Mouse (Mus musculus): ENCODE measurements at regions not wholly inside any gene's neighbourhood (a gene's known extent, or its start where the extent isn't known, plus 50 kb on each side); places are given as distances from the start of the nearest gene placed in this dataset.

DNA sequence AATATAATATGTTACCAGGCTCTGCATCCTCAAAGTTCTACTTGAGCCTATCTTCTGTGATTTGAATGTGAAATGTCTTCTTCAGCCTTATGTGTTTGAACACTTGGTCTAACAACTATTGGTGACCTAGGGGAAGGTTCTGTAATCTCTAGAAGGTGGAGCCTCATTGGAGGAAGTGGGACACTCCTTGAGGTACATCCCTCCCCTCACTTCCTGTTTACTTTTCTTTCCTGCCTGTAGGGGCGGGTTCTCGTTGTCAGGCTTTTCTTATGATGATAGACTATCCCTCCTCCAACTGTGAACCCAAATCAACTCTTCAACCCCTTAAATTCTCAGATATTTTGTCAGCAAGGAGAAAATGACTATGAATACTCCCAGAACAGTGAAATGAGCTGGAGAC lies 448.8 kb upstream of the Nrp1 start:
- Histone ChIP-seq H3K4me2 (no peak overlapping the region), H3K36me3 (no peaks in the 10 kb centered on the region), H3K27ac (no peak overlapping the region), H3K4me1 (replicated peaks) (no peaks in the 10 kb centered on the region), H3K27me3 (no peaks in the 10 kb centered on the region), H3K9ac (replicated peaks) (no peak overlapping the region), H3K4me3 (replicated peaks) (no peak overlapping the region), H3K9me3 (no peaks in the 10 kb centered on the region)
- WGBS: 73% methylated on average over 2 of the region's 2 CpGs
- no peak for ATAC-seq (ENCODE audit: insufficient number of reproducible peaks, insufficient read depth, low FRiP score, low TSS enrichment, low read depth)

DNA sequence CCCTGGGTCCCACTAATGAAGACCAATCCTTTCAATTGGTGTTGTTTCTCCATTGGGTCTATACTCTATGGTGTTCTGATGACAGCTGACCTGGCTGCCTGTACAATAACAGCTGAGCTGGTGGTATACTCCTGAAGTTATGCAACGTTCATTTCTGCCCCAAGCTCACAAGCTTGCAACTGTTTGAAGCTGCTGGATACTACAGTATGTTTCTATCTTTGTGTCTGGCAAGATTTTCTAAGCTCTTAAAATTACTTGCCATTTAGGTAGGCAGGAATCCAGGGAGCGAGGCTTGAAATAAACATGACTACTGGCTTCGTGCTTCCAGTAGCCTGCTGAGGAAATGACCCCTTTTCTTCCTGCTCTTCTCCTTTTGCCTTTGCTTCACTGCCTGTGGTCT lies 444.3 kb upstream of the Nrp1 start:
- H3K4me3 ChIP-seq (replicated peaks): no peak overlapping the region

GRCm38 (mm10) chr8:127914914-127915313 lies 443.5 kb upstream of the Nrp1 start:
- Histone ChIP-seq H3K27ac (no peak overlapping the region), H3K4me3 (replicated peaks) (no peak overlapping the region), H3K9me3 (no peaks in the 10 kb centered on the region), H3K36me3 (no peaks in the 10 kb centered on the region), H3K4me2 (no peak overlapping the region), H3K9ac (replicated peaks) (no peak overlapping the region), H3K27me3 (no peaks in the 10 kb centered on the region), H3K4me1 (replicated peaks) (no peaks in the 10 kb centered on the region; the same call in 1 of the 2 replicates)
- 72% methylated on average over 2 of the region's 2 CpGs for WGBS
- no peak for ATAC-seq (ENCODE audit: insufficient number of reproducible peaks, insufficient read depth, low FRiP score, low TSS enrichment, low read depth)

More for the DNA sequence above, 444.3 kb upstream of the Nrp1 start:
- Histone ChIP-seq H3K9me3 (no peaks in the 10 kb centered on the region), H3K27ac (no peak overlapping the region), H3K4me2 (no peak overlapping the region), H3K36me3 (no peaks in the 10 kb centered on the region), H3K27me3 (no peaks in the 10 kb centered on the region), H3K9ac (replicated peaks) (no peak overlapping the region), H3K4me1 (replicated peaks) (no peaks in the 10 kb centered on the region; the same call in 1 of the 2 replicates)
- no peak for ATAC-seq (ENCODE audit: insufficient number of reproducible peaks, insufficient read depth, low FRiP score, low TSS enrichment, low read depth)
- WGBS: 64% methylated on average over 3 of the region's 3 CpGs

- Histone ChIP-seq H3K4me3 (replicated peaks) (no peak overlapping the region), H3K9me3 (no peaks in the 10 kb centered on the region), H3K4me2 (no peak overlapping the region), H3K36me3 (no peaks in the 10 kb centered on the region), H3K27ac (no peak overlapping the region), H3K9ac (replicated peaks) (no peak overlapping the region), H3K4me1 (replicated peaks) (no peaks in the 10 kb centered on the region; the same call in 1 of the 2 replicates), H3K27me3 (no peaks in the 10 kb centered on the region)
- WGBS: 37% methylated on average over 2 of the region's 2 CpGs
- no peak for ATAC-seq (ENCODE audit: insufficient number of reproducible peaks, insufficient read depth, low FRiP score, low TSS enrichment, low read depth)
Measured at GRCm38 (mm10) chr8:127915591-127916028, 442.8 kb upstream of the Nrp1 start.

DNA sequence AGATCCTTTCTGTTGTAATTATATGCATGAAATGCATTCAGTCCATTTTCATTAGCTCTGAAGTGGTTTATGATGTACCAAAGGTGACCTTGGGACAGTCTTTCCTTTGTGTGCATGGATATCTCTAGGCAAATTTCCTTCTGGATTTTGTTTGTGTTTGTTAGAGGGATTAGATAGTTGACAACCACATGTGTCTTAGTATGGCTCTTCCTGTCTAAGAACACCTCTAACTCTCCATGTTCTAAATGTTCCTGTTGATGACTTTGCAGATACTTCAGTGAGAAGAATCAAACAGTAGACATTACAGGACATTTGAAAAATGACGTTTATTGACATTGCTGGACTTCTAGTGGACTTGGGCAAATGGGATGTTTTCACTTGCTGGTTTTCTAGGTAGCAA lies 436.5 kb upstream of the Nrp1 start:
- Histone ChIP-seq H3K4me1 (replicated peaks) (no peaks in the 10 kb centered on the region), H3K4me3 (replicated peaks) (no peak overlapping the region), H3K9ac (replicated peaks) (no peak overlapping the region), H3K36me3 (no peaks in the 10 kb centered on the region), H3K9me3 (no peaks in the 10 kb centered on the region), H3K4me2 (no peak overlapping the region), H3K27ac (no peak overlapping the region), H3K27me3 (no peaks in the 10 kb centered on the region)
- ATAC-seq (ENCODE audit: insufficient number of reproducible peaks, insufficient read depth, low FRiP score, low TSS enrichment, low read depth): no peak
- 89% methylated on average over 1 of the region's 1 CpGs for WGBS

DNA sequence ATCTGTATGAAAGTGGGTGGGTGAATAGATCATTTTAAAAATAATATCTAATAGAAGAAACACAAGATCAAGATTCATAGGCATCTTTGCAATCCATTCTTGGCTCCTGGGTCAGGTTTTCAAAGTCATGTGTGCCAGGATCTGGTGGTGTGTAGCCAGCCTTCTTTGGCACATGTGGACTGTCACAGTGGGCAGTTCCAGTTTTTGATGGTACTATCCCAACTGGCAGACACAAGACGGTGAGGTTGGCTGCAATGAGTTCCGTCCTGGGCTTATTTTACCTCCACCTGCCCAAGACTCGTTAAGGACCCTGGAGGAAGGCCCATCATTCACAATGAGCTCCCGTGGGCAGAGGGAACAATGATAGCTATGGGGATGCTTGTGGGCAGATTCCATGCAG lies 435.1 kb upstream of the Nrp1 start:
- H3K4me2 ChIP-seq: no peak overlapping the region
- H3K36me3 ChIP-seq: no peaks in the 10 kb centered on the region
- no peak overlapping the region for H3K27ac ChIP-seq
- ATAC-seq (ENCODE audit: insufficient number of reproducible peaks, insufficient read depth, low FRiP score, low TSS enrichment, low read depth): no peak
- no peak overlapping the region for H3K4me3 ChIP-seq (replicated peaks)
- H3K4me1 ChIP-seq (replicated peaks): no peaks in the 10 kb centered on the region
- no peak overlapping the region for H3K9ac ChIP-seq (replicated peaks)
- 80% methylated on average over 4 of the region's 4 CpGs for WGBS
- H3K27me3 ChIP-seq: no peaks in the 10 kb centered on the region
- no peaks in the 10 kb centered on the region for H3K9me3 ChIP-seq

GRCm38 (mm10) chr8:127932276-127932675 lies 426.1 kb upstream of the Nrp1 start:
- H3K27me3 ChIP-seq: no peaks in the 10 kb centered on the region
- WGBS: 87% methylated on average over 1 of the region's 1 CpGs
- H3K4me1 ChIP-seq (replicated peaks): no peaks in the 10 kb centered on the region
- no peak overlapping the region for H3K4me3 ChIP-seq (replicated peaks)
- no peak for ATAC-seq (ENCODE audit: insufficient number of reproducible peaks, insufficient read depth, low FRiP score, low TSS enrichment, low read depth)
- no peak overlapping the region for H3K9ac ChIP-seq (replicated peaks)
- no peaks in the 10 kb centered on the region for H3K9me3 ChIP-seq
- H3K27ac ChIP-seq: no peak overlapping the region
- no peak overlapping the region for H3K4me2 ChIP-seq
- H3K36me3 ChIP-seq: no peaks in the 10 kb centered on the region

DNA sequence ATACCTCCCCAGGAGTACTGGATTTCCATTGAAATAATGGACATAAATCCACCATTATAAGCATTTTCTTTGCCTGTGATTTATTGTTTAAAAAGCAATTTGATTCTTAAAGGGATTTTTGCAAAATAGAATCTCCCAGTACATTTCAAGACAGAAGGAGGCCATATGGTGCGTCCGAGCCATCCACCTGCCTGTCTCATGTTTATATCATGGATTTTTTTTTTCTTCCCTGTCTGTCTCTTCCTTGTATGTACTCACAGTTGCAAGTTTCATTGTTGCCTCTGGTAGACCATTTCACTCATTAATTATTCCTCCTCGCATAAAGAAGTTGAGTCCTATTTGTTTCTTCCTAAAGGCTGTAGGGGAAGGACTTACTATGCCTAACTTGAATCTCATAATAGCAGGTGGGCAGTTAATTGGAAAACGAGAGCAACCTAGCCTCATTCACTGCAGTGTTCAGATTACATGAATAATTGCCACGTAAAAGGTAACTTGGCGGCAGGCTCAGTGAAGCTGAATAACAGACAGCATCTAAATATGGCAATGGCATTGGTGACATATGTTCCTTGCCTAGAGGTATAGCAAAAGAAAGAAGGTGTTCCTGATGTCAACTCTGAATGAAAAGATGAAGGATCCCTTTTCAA lies 421.5 kb upstream of the Nrp1 start:
- 53% methylated on average over 6 of the region's 6 CpGs for WGBS
- ATAC-seq (ENCODE audit: insufficient number of reproducible peaks, insufficient read depth, low FRiP score, low TSS enrichment, low read depth): no peak
- Histone ChIP-seq H3K4me3 (replicated peaks) (no peak overlapping the region), H3K9me3 (no peaks in the 10 kb centered on the region), H3K4me1 (replicated peaks) (no peaks in the 10 kb centered on the region), H3K4me2 (no peak overlapping the region), H3K36me3 (no peaks in the 10 kb centered on the region), H3K27ac (no peak overlapping the region), H3K9ac (replicated peaks) (no peak overlapping the region), H3K27me3 (no peaks in the 10 kb centered on the region)

GRCm38 (mm10) chr8:127939284-127939985 lies 419.0 kb upstream of the Nrp1 start:
- ATAC-seq (ENCODE audit: insufficient number of reproducible peaks, insufficient read depth, low FRiP score, low TSS enrichment, low read depth): no peak
- H3K4me1 ChIP-seq (replicated peaks): no peaks in the 10 kb centered on the region
- 73% methylated on average over 7 of the region's 7 CpGs for WGBS
- no peaks in the 10 kb centered on the region for H3K36me3 ChIP-seq
- no peak overlapping the region for H3K4me3 ChIP-seq (replicated peaks)
- H3K9ac ChIP-seq (replicated peaks): no peak overlapping the region
- no peak overlapping the region for H3K4me2 ChIP-seq
- H3K27ac ChIP-seq: no peak overlapping the region
- no peaks in the 10 kb centered on the region for H3K9me3 ChIP-seq
- no peaks in the 10 kb centered on the region for H3K27me3 ChIP-seq

GRCm38 (mm10) chr8:127939986-127940359 lies 418.4 kb upstream of the Nrp1 start:
- Histone ChIP-seq H3K9me3 (no peaks in the 10 kb centered on the region), H3K4me3 (replicated peaks) (no peak overlapping the region), H3K36me3 (no peaks in the 10 kb centered on the region), H3K27ac (no peak overlapping the region), H3K4me1 (replicated peaks) (no peaks in the 10 kb centered on the region), H3K27me3 (no peaks in the 10 kb centered on the region), H3K9ac (replicated peaks) (no peak overlapping the region), H3K4me2 (no peak overlapping the region)
- WGBS: 50% methylated on average over 5 of the region's 5 CpGs
- no peak for ATAC-seq (ENCODE audit: insufficient number of reproducible peaks, insufficient read depth, low FRiP score, low TSS enrichment, low read depth)

- Histone ChIP-seq H3K27ac (no peak overlapping the region), H3K27me3 (no peaks in the 10 kb centered on the region), H3K4me2 (no peak overlapping the region), H3K4me1 (replicated peaks) (no peaks in the 10 kb centered on the region), H3K9ac (replicated peaks) (no peak overlapping the region), H3K4me3 (replicated peaks) (no peak overlapping the region), H3K9me3 (no peaks in the 10 kb centered on the region), H3K36me3 (no peaks in the 10 kb centered on the region)
- no peak for ATAC-seq (ENCODE audit: insufficient number of reproducible peaks, insufficient read depth, low FRiP score, low TSS enrichment, low read depth)
Measured at GRCm38 (mm10) chr8:127942319-127942718, 416.1 kb upstream of the Nrp1 start.

- Histone ChIP-seq H3K4me2 (no peak overlapping the region), H3K27me3 (no peaks in the 10 kb centered on the region), H3K9ac (replicated peaks) (no peak overlapping the region), H3K4me3 (replicated peaks) (no peak overlapping the region), H3K4me1 (replicated peaks) (no peaks in the 10 kb centered on the region), H3K9me3 (no peaks in the 10 kb centered on the region), H3K27ac (no peak overlapping the region), H3K36me3 (no peaks in the 10 kb centered on the region)
- ATAC-seq (ENCODE audit: insufficient number of reproducible peaks, insufficient read depth, low FRiP score, low TSS enrichment, low read depth): no peak
Measured at GRCm38 (mm10) chr8:127944955-127945498, 413.4 kb upstream of the Nrp1 start.

Measured in limb, embryonic 12.5 days (tissue).